Mouse (Mus musculus) testis, adult 2 months (tissue): ENCODE results near the gene C77080.

Experiments
- CTCF ChIP-seq: fragments of 200-500 bp; IDR thresholded peaks from 2 replicates; pipeline ENCODE4 v1.5.1; 2012; ENCODE audit warnings: low read depth, mild to moderate bottlenecking, inconsistent platforms, low read length, moderate library complexity; ENCODE audit not compliant: control insufficient read depth, insufficient read depth, insufficient replicate concordance
- POLR2A ChIP-seq: fragments of 200-500 bp; IDR thresholded peaks from 2 replicates; pipeline ENCODE4 v1.6.1; 2012; ENCODE audit warnings: low read depth, mild to moderate bottlenecking, inconsistent platforms, low read length, moderate library complexity; ENCODE audit not compliant: control insufficient read depth

- TF ChIP-seq CTCF (no peak), POLR2A (no peak)
Observed at GRCm38 (mm10) chr4:129259101-129259500, 2.1 kb downstream of the C77080 start.
